Mouse (Mus musculus): Measurements from ENCODE around the gene Guca1b.

The Guca1b gene

GRCm38 (mm10) chr17:47385145-47385544 is at the start of gene Guca1b:
Gene Guca1b, plus strand, starts transcription at chr17:47385393.
- DNase-seq (ENCODE audit: low spot score) = no peak

DNA sequence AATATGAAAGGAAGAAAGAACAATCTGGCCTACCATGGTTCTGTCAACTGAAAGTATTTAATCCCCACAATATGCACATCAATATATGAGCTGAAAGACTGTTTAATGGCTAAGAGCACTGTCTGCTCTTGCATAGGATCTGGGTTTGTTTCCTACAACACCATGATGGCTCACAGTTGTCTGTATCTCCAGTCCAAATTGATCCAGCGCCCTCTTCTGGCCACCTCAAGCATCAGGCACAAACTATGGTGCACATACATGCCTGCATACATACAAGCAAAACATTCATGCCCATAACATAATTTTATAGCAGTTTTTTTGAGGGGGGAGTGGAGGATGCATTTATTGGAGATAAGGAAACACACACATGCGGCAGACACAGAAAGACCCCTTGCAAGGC is 42.1 kb upstream of the Guca1b start:
- no peak for DNase-seq (ENCODE audit: low spot score)

DNA sequence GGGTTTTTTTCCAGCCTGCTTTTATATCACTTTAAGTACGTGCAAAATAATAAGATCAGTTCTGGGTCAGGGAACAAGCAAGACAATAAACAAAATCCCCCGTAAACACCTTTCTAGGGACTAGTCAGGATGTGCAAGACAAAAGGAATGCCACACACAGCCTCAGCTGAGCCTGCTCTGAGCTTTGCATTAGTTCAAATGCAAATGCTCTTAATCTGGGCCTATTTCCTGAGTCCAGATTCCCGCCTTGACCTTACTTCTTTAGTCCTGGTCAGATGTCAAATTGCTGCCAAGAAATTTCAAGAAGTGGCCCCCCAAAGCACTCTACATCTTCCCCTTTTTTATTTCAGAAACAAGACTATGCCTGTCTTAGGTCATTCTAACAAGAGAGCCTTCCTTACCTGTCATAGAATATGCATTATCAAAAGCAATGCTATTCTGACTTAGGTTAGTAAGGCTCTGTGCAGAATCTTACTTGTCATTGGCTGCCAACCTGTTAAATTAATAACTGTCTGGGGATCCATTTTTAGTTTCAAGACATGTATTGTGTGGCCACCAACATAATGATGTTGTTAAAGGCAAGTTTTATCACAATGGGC is 35.4 kb upstream of the Guca1b start:
- DNase-seq (ENCODE audit: low spot score) = no peak

DNA sequence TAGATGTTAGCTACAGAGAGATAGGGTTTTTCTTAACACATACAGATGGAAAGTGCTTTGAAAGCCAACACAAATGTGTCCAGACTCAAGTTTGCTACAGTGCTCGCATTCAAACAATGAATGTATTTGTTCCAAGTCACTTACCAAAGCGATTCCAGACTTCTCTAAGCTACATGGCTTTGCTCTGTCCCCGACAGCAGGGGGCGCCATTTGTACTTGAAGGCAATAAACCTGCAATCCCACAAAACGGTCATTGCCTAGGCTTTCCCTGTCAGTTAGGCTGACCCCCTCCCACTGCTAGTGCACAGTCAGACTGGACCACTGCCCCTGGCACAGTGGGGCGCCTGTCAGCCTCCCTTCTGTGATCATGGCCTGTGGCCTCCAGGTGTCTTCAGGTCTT is 25.2 kb upstream of the Guca1b start:
- DNase-seq (ENCODE audit: low spot score) = no peak

GRCm38 (mm10) chr17:47361343-47361742 is 23.9 kb upstream of the Guca1b start:
- no peak for DNase-seq (ENCODE audit: low spot score)

DNA sequence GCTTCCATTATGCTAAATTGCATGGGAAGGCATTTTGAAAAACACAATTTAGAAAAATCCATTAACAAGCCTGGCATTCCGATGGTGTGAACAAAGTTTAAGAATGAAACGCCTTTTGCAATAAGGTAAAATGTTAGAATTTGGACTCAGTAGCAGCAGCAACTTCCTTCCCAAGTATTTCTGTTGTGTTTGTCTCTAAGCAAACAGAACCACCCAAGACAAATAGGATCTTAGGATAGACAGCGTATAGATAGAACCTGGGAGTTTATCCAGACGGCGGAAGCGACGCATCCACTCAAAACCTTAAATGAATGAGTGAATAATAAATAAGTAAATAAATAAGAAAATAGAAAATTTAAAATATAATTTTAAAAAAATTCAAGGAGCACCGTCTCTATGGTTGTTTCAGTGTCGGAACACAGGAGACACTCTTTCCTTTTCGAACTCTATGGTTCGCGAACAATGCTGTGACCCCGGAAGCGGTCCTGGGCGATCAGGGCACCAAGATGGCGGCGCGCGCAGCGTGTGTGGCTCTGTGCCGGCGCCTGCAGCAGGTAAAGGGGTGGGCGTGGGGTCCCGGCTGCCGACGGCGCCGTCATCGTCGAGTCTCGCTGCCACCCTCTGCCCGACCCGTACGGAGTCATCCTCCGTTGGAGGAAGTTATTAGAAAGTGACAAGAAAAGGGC is 16.6 kb upstream of the Guca1b start, which contains the start of gene Mrps10:
Mrps10 (plus strand) TSS at position 487 of the 686 bp plus-strand sequence.
- peak; percentile 87 for DNase-seq (ENCODE audit: low spot score)

DNA sequence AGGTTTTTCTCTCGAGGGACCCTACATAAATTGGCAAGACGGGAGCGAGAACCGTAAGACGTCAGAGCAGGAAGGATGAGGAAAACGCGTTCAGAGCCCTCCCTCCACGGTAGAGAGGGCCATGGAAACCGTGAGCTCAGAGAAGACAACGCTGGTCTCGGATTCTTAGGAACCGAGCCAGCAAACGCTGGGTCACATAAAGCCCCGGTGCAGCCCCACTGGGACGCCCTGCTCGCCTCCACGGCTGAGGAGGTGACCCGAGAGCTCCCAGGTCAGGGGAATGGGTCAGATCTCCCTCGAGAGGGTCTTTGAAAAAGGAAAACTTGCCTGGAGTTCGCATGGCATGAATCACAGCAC is 16.1 kb upstream of the Guca1b start:
- no peak for DNase-seq (ENCODE audit: low spot score)

DNA sequence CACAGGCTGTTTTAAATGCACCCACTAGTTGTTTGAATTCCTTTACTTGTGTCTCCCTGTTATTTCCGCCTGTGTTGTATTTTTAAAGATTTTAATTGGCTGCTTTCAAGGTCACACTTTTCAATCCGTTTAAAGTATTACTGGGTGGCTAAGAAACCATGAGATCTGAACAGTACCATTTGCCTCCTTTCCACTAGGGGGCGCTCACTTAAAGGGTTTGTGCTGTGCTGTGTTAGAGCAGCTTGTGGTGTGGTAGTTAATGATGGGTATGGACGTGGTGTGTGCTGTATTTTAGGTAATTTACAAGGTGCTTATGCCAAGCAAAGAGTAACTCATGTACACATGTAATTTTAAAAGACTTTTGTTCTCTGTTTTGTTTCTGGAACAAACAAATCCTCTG is 13.7 kb upstream of the Guca1b start:
- DNase-seq (ENCODE audit: low spot score) = peak; percentile 49

DNA sequence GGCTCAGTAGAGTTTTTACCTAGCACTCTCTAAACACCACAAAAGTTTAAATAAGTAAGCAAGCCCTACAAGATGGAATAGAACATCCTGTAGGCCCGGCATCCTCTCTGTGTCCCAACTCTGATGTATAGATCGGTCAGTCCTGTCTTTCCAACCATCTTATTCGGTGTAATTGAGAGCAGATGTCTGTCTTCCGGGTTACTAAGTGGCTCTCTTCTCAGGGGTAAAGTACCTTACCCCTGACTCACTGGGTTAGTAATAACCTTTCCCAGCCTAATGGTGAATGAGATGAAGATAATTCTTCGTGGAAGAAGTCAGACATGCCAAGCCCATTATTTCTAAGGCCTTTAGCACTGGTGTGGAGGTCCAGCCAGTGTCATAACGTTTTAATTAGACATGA is 11.2 kb upstream of the Guca1b start:
- DNase-seq (ENCODE audit: low spot score) = no peak

- DNase-seq (ENCODE audit: low spot score) = no peak
These were observed 8.4 kb upstream of the Guca1b start for GRCm38 (mm10) chr17:47376779-47377280.

DNA sequence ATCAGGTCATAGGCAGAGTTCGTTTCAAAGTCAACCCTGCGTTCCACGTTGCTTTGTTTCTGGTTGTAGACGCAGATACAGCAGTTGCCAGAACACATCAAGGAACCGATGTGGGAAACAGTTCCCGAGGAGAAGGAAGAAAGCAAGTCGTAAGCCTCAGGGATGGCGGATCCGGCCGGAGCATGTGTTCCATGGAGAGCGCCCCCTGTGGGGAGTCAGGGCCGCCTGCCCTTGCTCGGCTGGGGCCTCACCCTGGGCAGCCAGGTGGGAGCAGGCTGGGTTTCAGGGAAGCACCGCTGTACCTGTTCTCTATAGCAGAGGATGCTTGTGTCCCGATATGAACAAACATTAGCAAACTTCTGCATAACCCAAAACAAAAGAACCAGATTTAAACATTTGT is 7.1 kb upstream of the Guca1b start:
- no peak for DNase-seq (ENCODE audit: low spot score)

DNA sequence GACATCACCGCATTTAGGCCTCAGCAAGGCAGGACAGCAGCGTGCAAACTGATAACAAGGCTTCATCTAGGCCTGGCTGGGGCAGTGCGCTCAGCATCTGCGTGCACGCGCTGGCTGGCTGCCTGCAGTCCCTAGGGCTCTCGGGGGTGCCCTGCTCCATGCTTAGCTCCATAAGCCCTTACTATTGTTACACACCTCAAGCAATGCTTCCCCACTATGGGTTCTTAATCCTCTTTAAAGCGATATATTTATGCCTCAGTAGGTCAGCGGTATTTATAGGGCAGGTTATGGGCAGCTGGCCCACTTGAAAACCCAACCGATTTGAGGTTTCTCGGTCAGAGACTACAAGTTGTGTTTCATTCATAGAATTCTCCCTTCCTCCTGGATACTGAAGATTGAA is 3.3 kb upstream of the Guca1b start:
- DNase-seq (ENCODE audit: low spot score) = no peak

GRCm38 (mm10) chr17:47383266-47383665 is 1.9 kb upstream of the Guca1b start:
- no peak for DNase-seq (ENCODE audit: low spot score)

GRCm38 (mm10) chr17:47384064-47384463 is 1.1 kb upstream of the Guca1b start:
- no peak for DNase-seq (ENCODE audit: low spot score)

- DNase-seq (ENCODE audit: low spot score) = no peak
These were observed 1.5 kb downstream of the Guca1b start for GRCm38 (mm10) chr17:47386649-47387048.

- no peak for DNase-seq (ENCODE audit: low spot score)
These were observed 9.2 kb downstream of the Guca1b start for GRCm38 (mm10) chr17:47394223-47394869.

- DNase-seq (ENCODE audit: low spot score) = peak; percentile 56
These were observed 10.3 kb downstream of the Guca1b start for GRCm38 (mm10) chr17:47395376-47395913.

DNA sequence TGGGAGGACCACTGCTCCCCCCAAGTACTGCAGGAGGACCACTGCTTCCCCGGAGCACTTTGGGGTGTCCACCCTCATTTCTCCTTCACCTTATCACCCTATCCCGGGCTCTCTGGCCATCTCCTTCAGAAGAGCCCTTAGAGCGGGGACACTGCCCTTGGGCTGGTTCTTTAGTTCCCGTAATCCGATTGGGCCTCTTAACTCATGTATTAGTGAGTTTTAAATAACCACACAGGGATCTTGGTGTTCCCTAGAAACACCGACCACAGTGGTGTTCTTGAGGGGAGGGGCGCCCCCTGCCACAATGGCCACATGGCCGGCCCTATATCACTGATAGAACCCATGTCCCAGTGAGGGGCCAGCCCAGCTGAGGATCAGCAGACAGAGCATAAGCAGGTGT is 13.9 kb downstream of the Guca1b start:
- no peak for DNase-seq (ENCODE audit: low spot score)

DNA sequence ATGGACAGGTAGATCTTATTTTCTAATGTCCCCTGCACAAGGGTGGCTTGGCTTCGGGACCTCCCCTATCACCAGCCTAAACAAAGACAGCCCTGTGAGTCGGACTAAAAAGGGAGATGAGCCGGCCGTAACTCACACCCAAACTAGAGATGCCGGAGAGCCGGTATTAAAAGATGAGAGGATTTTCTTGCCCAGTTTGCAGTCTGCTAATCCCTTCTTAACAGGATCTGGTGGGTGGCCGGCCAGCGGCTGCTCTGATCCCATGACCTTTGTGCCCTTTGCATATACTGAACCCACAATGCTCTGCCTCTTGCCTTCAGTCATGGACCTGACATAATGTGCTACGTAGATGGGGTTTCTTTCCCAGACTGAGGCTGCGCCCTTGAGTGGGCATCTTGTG is 15.3 kb downstream of the Guca1b start, which contains the start of gene Guca1a:
Guca1a (minus strand) TSS at position 134 of the 400 bp plus-strand sequence.
- DNase-seq (ENCODE audit: low spot score) = no peak

DNA sequence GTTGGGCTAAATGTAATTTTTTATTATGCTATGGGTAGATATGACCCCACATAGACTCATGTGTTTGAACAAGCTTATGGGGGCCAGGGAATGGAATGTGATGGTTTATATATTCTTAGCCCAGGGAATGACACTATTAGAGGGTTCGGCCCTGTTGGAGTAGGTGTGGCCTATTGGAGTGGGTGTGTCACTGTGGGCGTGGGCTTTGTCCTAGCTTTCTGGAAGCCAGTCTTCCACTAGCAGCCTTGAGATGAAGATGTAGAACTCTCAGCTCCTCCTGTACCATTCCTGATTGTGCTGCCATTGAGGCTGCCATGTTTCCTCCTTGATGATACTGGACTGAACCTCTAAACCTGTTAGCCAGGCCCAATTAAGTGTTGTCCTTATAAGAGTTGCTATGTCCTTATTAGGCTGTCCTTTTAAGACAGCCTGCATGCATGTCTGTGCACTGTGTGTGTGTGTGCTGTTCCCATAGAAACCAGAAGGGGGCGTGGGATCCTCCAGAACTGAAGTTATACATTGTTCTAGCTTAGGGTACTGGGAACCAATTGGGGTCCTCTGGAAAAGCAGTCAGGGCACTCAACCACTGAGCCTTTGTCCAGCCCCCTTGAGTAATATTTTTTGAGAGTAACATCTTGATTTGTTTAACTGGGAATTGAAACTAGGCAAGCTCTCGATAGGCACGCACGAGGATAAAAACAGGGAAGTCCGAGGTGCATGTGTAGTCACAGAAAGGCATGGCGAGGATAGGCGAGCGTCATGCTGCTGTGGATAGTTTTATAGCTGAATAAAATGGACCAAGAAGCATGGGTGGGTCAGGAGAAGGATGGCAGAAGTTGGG is 22.7 kb downstream of the Guca1b start:
- no peak for DNase-seq (ENCODE audit: low spot score)

DNA sequence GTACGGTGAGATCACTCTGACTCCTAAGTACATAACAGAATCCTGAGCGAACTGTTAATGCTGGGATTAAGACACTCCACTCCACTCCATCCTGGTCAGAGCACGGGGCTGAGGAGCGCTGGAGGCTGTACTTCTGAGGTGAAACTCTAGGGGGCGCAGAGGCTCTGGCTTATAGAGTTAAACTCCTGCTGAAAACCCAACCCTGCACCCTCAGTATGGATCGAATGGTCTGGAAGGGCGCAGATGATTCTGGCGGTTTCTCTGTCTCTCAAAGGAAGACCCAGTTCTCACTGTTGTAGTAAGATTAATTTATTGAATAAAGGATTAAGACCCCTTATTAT is 23.3 kb downstream of the Guca1b start:
- no peak for DNase-seq (ENCODE audit: low spot score)

Data from yolk sac, embryonic 10.5 days (tissue).